Mouse (Mus musculus) forebrain, embryonic 13.5 days (tissue): ENCODE measurements around the gene Macrod2. TPM values are rescaled to one million over a fixed set of nuclear protein-coding genes. Genes with fewer than 3 reads are reported as not detected.

Experiments used
- ATAC-seq: fragments of 200-750 bp; cut with Nextera tagmentation; 2 replicates; pipeline ENCODE4 v1.8.0; 2017
- H3K27ac ChIP-seq: fragments of 300-500 bp; sonication (generic); 2 replicates; pipeline ENCODE4 v1.5.1; 2015; ENCODE audit warnings: inconsistent platforms, mild to moderate bottlenecking, moderate library complexity
- H3K27me3 ChIP-seq: fragments of 300-500 bp; sonication (generic); 2 replicates; pipeline ENCODE4 v1.6.1; 2015; ENCODE audit warnings: mild to moderate bottlenecking, inconsistent platforms
- H3K36me3 ChIP-seq: fragments of 300-500 bp; sonication (generic); 2 replicates; pipeline ENCODE4 v1.6.1; 2015; ENCODE audit warnings: mild to moderate bottlenecking, inconsistent platforms; ENCODE audit not compliant: poor library complexity, severe bottlenecking
- H3K4me1 ChIP-seq: fragments of 300-500 bp; sonication (generic); 2 replicates; pipeline ENCODE4 v1.6.1; 2015; ENCODE audit warnings: inconsistent platforms
- H3K4me2 ChIP-seq: fragments of 300-500 bp; sonication (generic); 2 replicates; pipeline ENCODE4 v1.6.1; 2015; ENCODE audit warnings: inconsistent platforms, mild to moderate bottlenecking, moderate library complexity
- H3K4me3 ChIP-seq: fragments of 300-500 bp; sonication (generic); 2 replicates; pipeline ENCODE4 v1.5.1; 2015; ENCODE audit warnings: mild to moderate bottlenecking, inconsistent platforms
- H3K9ac ChIP-seq: fragments of 300-500 bp; sonication (generic); 2 replicates; pipeline ENCODE4 v1.6.1; 2015; ENCODE audit warnings: mild to moderate bottlenecking, inconsistent platforms
- H3K9me3 ChIP-seq: fragments of 300-500 bp; sonication (generic); replicated peaks from 2 replicates; pipeline ENCODE4 v1.6.1; 2016; ENCODE audit warnings: inconsistent platforms
- WGBS: fragments of 180-500 bp; shearing (Covaris S2); methylation state at CpG from one replicate; pipeline ENCODE4 v1.1.7; 2015; 5-methylcytosine and 5-hydroxymethylcytosine counted together
- polyA plus RNA-seq: library from polyadenylated mRNA; unstranded; fragments of >200 nt; fragmentation: Nextera tagmentation; extraction: Ambion mirVana; gene quantifications from 2 replicates; pipeline ENCODE4 v1.2.1, GENCODE M21; 2015

The Macrod2 gene
- polyA plus RNA-seq, 1 experiment from 2014 or later = 73.5 TPM

- WGBS = 50% methylated on average over 8 of the region's 8 CpGs
- ATAC-seq = peak; percentile 63; the same call in 1 of the 2 replicates
- H3K4me2 ChIP-seq = no peak overlapping the region
- H3K27ac ChIP-seq = no peak overlapping the region
- H3K27me3 ChIP-seq = no peaks in the 10 kb centered on the region
- H3K4me3 ChIP-seq = no peak overlapping the region
- no peak overlapping the region for H3K9ac ChIP-seq
- no peaks in the 10 kb centered on the region for H3K9me3 ChIP-seq
- H3K4me1 ChIP-seq = peaks cover 9% of the 10 kb centered on the region; the same call in 1 of the 2 replicates
- H3K36me3 ChIP-seq = no peaks in the 10 kb centered on the region
Observed at GRCm38 (mm10) chr2:141416855-141417544, 1021.9 kb downstream of the Macrod2 start.

- H3K4me2 ChIP-seq = no peak overlapping the region
- ATAC-seq = no peak
- WGBS = 73% methylated on average over 1 of the region's 1 CpGs
- peaks cover 9% of the 10 kb centered on the region; the same call in 1 of the 2 replicates for H3K4me1 ChIP-seq
- no peaks in the 10 kb centered on the region for H3K27me3 ChIP-seq
- no peak overlapping the region for H3K9ac ChIP-seq
- no peak overlapping the region for H3K27ac ChIP-seq
- no peaks in the 10 kb centered on the region for H3K36me3 ChIP-seq
- no peak overlapping the region for H3K4me3 ChIP-seq
- H3K9me3 ChIP-seq = no peaks in the 10 kb centered on the region
Observed at GRCm38 (mm10) chr2:141419806-141420205, 1024.7 kb downstream of the Macrod2 start.

GRCm38 (mm10) chr2:141434084-141434483 lies 1039.0 kb downstream of the Macrod2 start:
- no peaks in the 10 kb centered on the region for H3K9me3 ChIP-seq
- no peaks in the 10 kb centered on the region for H3K27me3 ChIP-seq
- WGBS = 86% methylated on average over 5 of the region's 5 CpGs
- H3K4me2 ChIP-seq = no peak overlapping the region
- no peak overlapping the region for H3K27ac ChIP-seq
- H3K4me3 ChIP-seq = no peak overlapping the region
- H3K9ac ChIP-seq = no peak overlapping the region
- H3K36me3 ChIP-seq = no peaks in the 10 kb centered on the region
- H3K4me1 ChIP-seq = peaks cover 11% of the 10 kb centered on the region; the same call in 1 of the 2 replicates
- no peak for ATAC-seq

GRCm38 (mm10) chr2:141434731-141435570 lies 1039.8 kb downstream of the Macrod2 start:
- peak; percentile 65 for ATAC-seq
- no peaks in the 10 kb centered on the region for H3K36me3 ChIP-seq
- H3K4me1 ChIP-seq = peaks cover 11% of the 10 kb centered on the region; the same call in 1 of the 2 replicates
- WGBS = 59% methylated on average over 16 of the region's 16 CpGs
- H3K27me3 ChIP-seq = no peaks in the 10 kb centered on the region
- H3K4me2 ChIP-seq = peak overlapping the region; percentile 4; the same call in 1 of the 2 replicates
- H3K9ac ChIP-seq = no peak overlapping the region
- H3K4me3 ChIP-seq = no peak overlapping the region
- no peak overlapping the region for H3K27ac ChIP-seq
- no peaks in the 10 kb centered on the region for H3K9me3 ChIP-seq

GRCm38 (mm10) chr2:141441896-141442295 lies 1046.8 kb downstream of the Macrod2 start:
- H3K4me1 ChIP-seq = no peaks in the 10 kb centered on the region
- no peak overlapping the region for H3K4me3 ChIP-seq
- no peak overlapping the region for H3K27ac ChIP-seq
- no peak for ATAC-seq
- no peaks in the 10 kb centered on the region for H3K9me3 ChIP-seq
- no peaks in the 10 kb centered on the region for H3K36me3 ChIP-seq
- no peaks in the 10 kb centered on the region for H3K27me3 ChIP-seq
- no peak overlapping the region for H3K9ac ChIP-seq
- WGBS = 88% methylated on average over 2 of the region's 2 CpGs
- no peak overlapping the region for H3K4me2 ChIP-seq

GRCm38 (mm10) chr2:141449078-141449680 lies 1054.1 kb downstream of the Macrod2 start:
- no peaks in the 10 kb centered on the region for H3K4me1 ChIP-seq
- no peak overlapping the region for H3K9ac ChIP-seq
- H3K9me3 ChIP-seq = no peaks in the 10 kb centered on the region
- peak; percentile 76; the same call in 1 of the 2 replicates for ATAC-seq
- no peak overlapping the region for H3K4me3 ChIP-seq
- no peak overlapping the region for H3K27ac ChIP-seq
- no peaks in the 10 kb centered on the region for H3K36me3 ChIP-seq
- no peaks in the 10 kb centered on the region for H3K27me3 ChIP-seq
- WGBS = 46% methylated on average over 2 of the region's 2 CpGs
- no peak overlapping the region for H3K4me2 ChIP-seq

- no peaks in the 10 kb centered on the region for H3K27me3 ChIP-seq
- no peaks in the 10 kb centered on the region for H3K36me3 ChIP-seq
- H3K4me1 ChIP-seq = no peaks in the 10 kb centered on the region
- H3K9ac ChIP-seq = no peak overlapping the region
- H3K27ac ChIP-seq = no peak overlapping the region
- H3K4me3 ChIP-seq = no peak overlapping the region
- no peak for ATAC-seq
- H3K9me3 ChIP-seq = no peaks in the 10 kb centered on the region
- no peak overlapping the region for H3K4me2 ChIP-seq
- WGBS = 90% methylated on average over 1 of the region's 1 CpGs
Observed at GRCm38 (mm10) chr2:141463946-141464345, 1068.8 kb downstream of the Macrod2 start.

- H3K9me3 ChIP-seq = no peaks in the 10 kb centered on the region
- no peak overlapping the region for H3K9ac ChIP-seq
- no peak overlapping the region for H3K27ac ChIP-seq
- H3K4me2 ChIP-seq = no peak overlapping the region
- no peak for ATAC-seq
- no peaks in the 10 kb centered on the region for H3K36me3 ChIP-seq
- H3K27me3 ChIP-seq = no peaks in the 10 kb centered on the region
- peaks cover 4% of the 10 kb centered on the region; the same call in 1 of the 2 replicates for H3K4me1 ChIP-seq
- WGBS = 84% methylated on average over 1 of the region's 1 CpGs
- H3K4me3 ChIP-seq = no peak overlapping the region
Observed at GRCm38 (mm10) chr2:141472791-141473190, 1077.7 kb downstream of the Macrod2 start.

GRCm38 (mm10) chr2:141477585-141477984 lies 1082.5 kb downstream of the Macrod2 start:
- H3K36me3 ChIP-seq = no peaks in the 10 kb centered on the region
- H3K9me3 ChIP-seq = no peaks in the 10 kb centered on the region; the same call in 1 of the 2 replicates
- H3K4me1 ChIP-seq = peaks cover 4% of the 10 kb centered on the region; the same call in 1 of the 2 replicates
- H3K4me2 ChIP-seq = no peak overlapping the region
- no peak overlapping the region for H3K9ac ChIP-seq
- H3K27ac ChIP-seq = no peak overlapping the region
- no peak for ATAC-seq
- WGBS = 60% methylated on average over 3 of the region's 3 CpGs
- H3K4me3 ChIP-seq = no peak overlapping the region
- H3K27me3 ChIP-seq = no peaks in the 10 kb centered on the region

- no peaks in the 10 kb centered on the region for H3K36me3 ChIP-seq
- ATAC-seq = peak; percentile 27; the same call in 1 of the 2 replicates
Observed at GRCm38 (mm10) chr2:141490518-141490917, 1095.4 kb downstream of the Macrod2 start.

GRCm38 (mm10) chr2:141505451-141505850 lies 1110.3 kb downstream of the Macrod2 start:
- Histone ChIP-seq H3K36me3 (no peaks in the 10 kb centered on the region), H3K9me3 (no peaks in the 10 kb centered on the region), H3K27me3 (no peaks in the 10 kb centered on the region), H3K4me3 (no peak overlapping the region), H3K4me2 (no peak overlapping the region), H3K4me1 (peaks cover 13% of the 10 kb centered on the region), H3K9ac (no peak overlapping the region), H3K27ac (no peak overlapping the region)
- ATAC-seq = no peak
- 95% methylated on average over 3 of the region's 3 CpGs for WGBS

More at GRCm38 (mm10) chr2:141490518-141490917, 1095.4 kb downstream of the Macrod2 start:
- WGBS = 25% methylated on average over 3 of the region's 3 CpGs
- Histone ChIP-seq H3K4me1 (0 out of 2 replicates have a peak, but pooled peaks cover 4% of the 10 kb centered on the region), H3K4me2 (no peak overlapping the region), H3K27ac (no peak overlapping the region), H3K9me3 (no peaks in the 10 kb centered on the region), H3K9ac (no peak overlapping the region), H3K4me3 (no peak overlapping the region), H3K27me3 (no peaks in the 10 kb centered on the region)
